Mouse (Mus musculus) heart, embryonic 13.5 days (tissue): ENCODE data around the gene Zcchc24. TPM values are rescaled to one million over a fixed set of nuclear protein-coding genes. Genes with fewer than 3 reads are reported as not detected.

Experiments used
- ATAC-seq: fragments of 200-750 bp; cut with Nextera tagmentation; 2 replicates; pipeline ENCODE4 v1.8.0; 2017; ENCODE audit warnings: moderate TSS enrichment; ENCODE audit not compliant: insufficient number of reproducible peaks, low FRiP score, low TSS enrichment; ENCODE audit errors: extremely low read depth
- H3K27ac ChIP-seq: fragments of 300-500 bp; sonication (generic); replicated peaks from 2 replicates; pipeline ENCODE4 v1.5.1; 2015; ENCODE audit warnings: moderate library complexity, mild to moderate bottlenecking, inconsistent platforms
- H3K27me3 ChIP-seq: fragments of 300-500 bp; sonication (generic); replicated peaks from 2 replicates; pipeline ENCODE4 v1.6.1; 2015; ENCODE audit warnings: mild to moderate bottlenecking, inconsistent platforms
- H3K36me3 ChIP-seq: fragments of 300-500 bp; sonication (generic); 2 replicates; pipeline ENCODE4 v1.6.1; 2015; ENCODE audit warnings: mild to moderate bottlenecking, inconsistent platforms
- H3K4me1 ChIP-seq: fragments of 300-500 bp; sonication (generic); 2 replicates; pipeline ENCODE4 v1.6.1; 2015; ENCODE audit warnings: inconsistent platforms
- H3K4me2 ChIP-seq: fragments of 300-500 bp; sonication (generic); 2 replicates; pipeline ENCODE4 v1.6.1; 2015; ENCODE audit warnings: inconsistent platforms, mild to moderate bottlenecking, moderate library complexity
- H3K4me3 ChIP-seq: fragments of 300-500 bp; sonication (generic); 2 replicates; pipeline ENCODE4 v1.5.1; 2015; ENCODE audit warnings: moderate library complexity, mild to moderate bottlenecking, inconsistent platforms
- H3K9ac ChIP-seq: fragments of 300-500 bp; sonication (generic); 2 replicates; pipeline ENCODE4 v1.6.1; 2015; ENCODE audit warnings: inconsistent platforms, mild to moderate bottlenecking, moderate library complexity
- H3K9me3 ChIP-seq: fragments of 300-500 bp; sonication (generic); 2 replicates; pipeline ENCODE4 v1.6.1; 2016; ENCODE audit warnings: inconsistent platforms
- WGBS: fragments of 180-500 bp; shearing (Covaris S2); methylation state at CpG from one replicate; pipeline ENCODE4 v1.1.7; 2015; ENCODE audit warnings: mixed read lengths; 5-methylcytosine and 5-hydroxymethylcytosine counted together
- polyA plus RNA-seq: library from polyadenylated mRNA; unstranded; fragments of >200 nt; fragmentation: Nextera tagmentation; extraction: Ambion mirVana; gene quantifications from 2 replicates; pipeline ENCODE4 v1.2.1, GENCODE M21; 2015

Zcchc24 gene
- polyA plus RNA-seq, 1 experiment from 2014 or later: 22.6 TPM

DNA sequence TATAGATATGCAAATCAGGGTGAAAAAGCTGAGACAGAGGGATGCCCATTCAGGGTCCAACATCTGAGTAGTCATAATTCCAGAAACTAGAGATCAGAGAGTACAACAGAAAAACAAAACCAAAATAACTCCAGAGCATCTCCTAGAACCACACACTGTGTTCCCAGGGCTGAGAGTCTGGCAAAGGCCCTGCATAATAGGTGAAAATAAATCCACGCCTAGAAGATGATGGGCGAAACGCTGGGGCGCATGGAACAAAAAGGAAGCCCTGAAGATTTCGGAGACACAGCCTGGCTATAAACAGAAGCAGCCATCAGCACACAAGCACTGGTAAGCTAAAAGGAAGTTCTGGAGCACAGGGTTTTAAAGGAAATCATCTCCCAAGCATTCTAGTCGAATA lies 26.2 kb upstream of the Zcchc24 start:
- Histone ChIP-seq H3K27ac (peak overlapping the region; percentile 26), H3K9me3 (no peaks in the 10 kb centered on the region), H3K36me3 (no peaks in the 10 kb centered on the region), H3K4me3 (no peak overlapping the region), H3K4me2 (peak overlapping the region; percentile 39), H3K27me3 (no peaks in the 10 kb centered on the region), H3K9ac (no peak overlapping the region), H3K4me1 (peaks cover 17% of the 10 kb centered on the region)
- ATAC-seq: no peak
- 66% methylated on average over 6 of the region's 6 CpGs for WGBS

DNA sequence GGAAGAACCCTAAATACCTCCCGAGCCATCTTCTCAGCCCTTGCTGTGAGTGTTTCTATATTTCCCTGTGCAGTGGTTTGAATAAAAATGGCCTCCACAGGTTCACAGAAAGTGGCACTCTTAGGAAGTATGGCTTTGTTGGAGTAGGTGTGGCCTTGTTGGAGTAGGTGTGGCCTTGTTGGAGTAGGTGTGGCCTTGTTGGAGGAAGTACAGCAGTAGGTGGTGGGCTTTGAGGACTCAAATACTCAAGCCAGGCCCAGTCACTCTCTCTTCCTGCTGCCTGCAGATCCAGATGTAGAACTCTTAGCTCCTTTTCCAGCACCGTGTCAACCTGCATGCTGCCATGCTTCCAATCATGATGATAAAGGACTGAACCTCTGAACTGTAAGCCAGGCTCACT lies 25.5 kb upstream of the Zcchc24 start:
- H3K9ac ChIP-seq: no peak overlapping the region
- H3K9me3 ChIP-seq: no peaks in the 10 kb centered on the region
- no peaks in the 10 kb centered on the region for H3K36me3 ChIP-seq
- peaks cover 17% of the 10 kb centered on the region for H3K4me1 ChIP-seq
- no peak overlapping the region for H3K27ac ChIP-seq
- no peak overlapping the region for H3K4me3 ChIP-seq
- WGBS: 82% methylated on average over 2 of the region's 2 CpGs
- no peak for ATAC-seq
- no peak overlapping the region for H3K4me2 ChIP-seq
- H3K27me3 ChIP-seq: no peaks in the 10 kb centered on the region

- H3K4me1 ChIP-seq: peaks cover 17% of the 10 kb centered on the region
- no peak overlapping the region for H3K4me2 ChIP-seq
- no peak overlapping the region for H3K9ac ChIP-seq
- no peak for ATAC-seq
- WGBS: 60% methylated on average over 6 of the region's 6 CpGs
- no peaks in the 10 kb centered on the region for H3K36me3 ChIP-seq
- no peaks in the 10 kb centered on the region for H3K27me3 ChIP-seq
- no peaks in the 10 kb centered on the region for H3K9me3 ChIP-seq
- H3K4me3 ChIP-seq: no peak overlapping the region
- no peak overlapping the region for H3K27ac ChIP-seq
Observed at GRCm38 (mm10) chr14:25790768-25791302, 22.0 kb upstream of the Zcchc24 start.

DNA sequence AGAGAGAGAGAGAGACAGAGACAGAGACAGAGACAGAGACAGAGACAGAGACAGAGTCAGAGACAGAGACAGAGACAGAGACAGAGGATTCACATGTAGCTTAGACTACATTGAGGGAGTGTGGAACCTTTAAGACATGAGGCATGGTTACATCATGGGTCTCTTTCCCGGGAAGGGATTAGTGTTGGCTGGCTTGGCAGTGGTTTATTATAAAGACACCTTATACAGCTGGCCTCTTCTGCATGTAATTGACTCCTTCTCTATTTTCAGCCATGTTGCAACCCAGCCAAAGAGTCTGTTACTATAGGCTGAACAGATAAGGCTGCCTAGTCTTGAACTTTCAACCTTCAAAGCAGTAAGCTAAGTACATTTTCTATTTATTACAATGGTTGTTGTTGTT lies 21.1 kb upstream of the Zcchc24 start:
- 63% methylated on average over 1 of the region's 1 CpGs for WGBS
- Histone ChIP-seq H3K4me1 (peaks cover 10% of the 10 kb centered on the region), H3K9me3 (no peaks in the 10 kb centered on the region), H3K4me3 (no peak overlapping the region), H3K4me2 (no peak overlapping the region), H3K27ac (no peak overlapping the region), H3K36me3 (no peaks in the 10 kb centered on the region), H3K9ac (no peak overlapping the region), H3K27me3 (no peaks in the 10 kb centered on the region)
- ATAC-seq: no peak

- H3K4me3 ChIP-seq: no peak overlapping the region
- H3K4me1 ChIP-seq: peaks cover 10% of the 10 kb centered on the region
- ATAC-seq: no peak
Observed at GRCm38 (mm10) chr14:25789207-25789606, 20.4 kb upstream of the Zcchc24 start.

DNA sequence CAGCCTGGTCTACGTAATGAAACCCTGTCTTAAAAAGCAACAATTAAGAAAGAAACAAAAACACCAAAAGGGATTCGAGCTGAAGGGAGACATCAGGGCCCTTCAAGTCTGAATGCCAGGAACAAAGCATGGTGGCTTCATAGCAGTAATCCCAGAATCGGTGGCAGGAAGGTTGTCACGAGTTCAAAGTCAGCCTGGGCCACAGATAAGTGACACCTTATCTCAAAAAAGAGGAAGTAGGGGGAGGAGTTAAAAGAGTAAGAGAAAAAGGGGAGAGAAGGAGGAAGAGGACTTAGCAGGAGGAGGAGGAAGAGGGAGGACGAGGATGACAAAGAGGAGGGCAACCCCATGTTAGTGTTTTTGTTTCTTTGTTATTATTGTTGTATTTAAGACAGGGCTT lies 19.4 kb upstream of the Zcchc24 start:
- WGBS: 49% methylated on average over 5 of the region's 5 CpGs
- Histone ChIP-seq H3K9ac (no peak overlapping the region), H3K9me3 (no peaks in the 10 kb centered on the region), H3K27ac (no peak overlapping the region), H3K4me1 (peaks cover 17% of the 10 kb centered on the region), H3K4me3 (no peak overlapping the region), H3K36me3 (no peaks in the 10 kb centered on the region), H3K4me2 (no peak overlapping the region), H3K27me3 (no peaks in the 10 kb centered on the region)
- ATAC-seq: no peak

More at GRCm38 (mm10) chr14:25789207-25789606, 20.4 kb upstream of the Zcchc24 start:
- H3K4me2 ChIP-seq: no peak overlapping the region
- H3K9me3 ChIP-seq: no peaks in the 10 kb centered on the region
- H3K36me3 ChIP-seq: no peaks in the 10 kb centered on the region
- no peak overlapping the region for H3K27ac ChIP-seq
- no peak overlapping the region for H3K9ac ChIP-seq
- H3K27me3 ChIP-seq: no peaks in the 10 kb centered on the region

DNA sequence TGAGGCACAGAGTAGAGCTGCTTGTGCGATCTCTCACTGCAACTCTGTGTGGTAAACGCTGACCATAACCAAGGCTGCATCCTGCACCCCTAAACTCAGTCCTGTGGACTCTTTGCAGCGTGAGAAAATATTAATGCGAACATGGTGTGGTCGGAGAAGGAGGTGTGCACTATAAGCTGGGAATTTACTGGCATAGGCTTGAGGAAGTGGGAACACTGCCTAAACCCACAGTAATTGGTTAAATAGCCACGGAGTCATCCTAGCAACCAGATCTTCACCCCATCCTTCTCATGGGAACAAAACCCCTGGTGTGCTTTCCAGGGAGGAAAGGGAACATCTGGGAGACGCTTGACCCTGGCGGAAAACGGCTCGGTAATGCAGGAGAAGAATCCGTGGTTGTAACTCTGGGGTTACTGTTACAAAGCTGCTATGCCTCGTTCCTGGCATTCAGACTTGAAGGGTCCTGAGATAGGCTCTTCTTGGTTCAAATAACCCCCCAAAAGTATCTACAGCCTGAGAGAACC lies 18.6 kb upstream of the Zcchc24 start:
- Histone ChIP-seq H3K9me3 (no peaks in the 10 kb centered on the region), H3K27ac (no peak overlapping the region; the same call in 1 of the 2 replicates), H3K9ac (no peak overlapping the region), H3K4me1 (peaks cover 25% of the 10 kb centered on the region), H3K4me2 (no peak overlapping the region), H3K4me3 (no peak overlapping the region), H3K36me3 (no peaks in the 10 kb centered on the region), H3K27me3 (no peaks in the 10 kb centered on the region)
- WGBS: 69% methylated on average over 12 of the region's 12 CpGs
- no peak for ATAC-seq

- ATAC-seq: no peak
- WGBS: 42% methylated on average over 5 of the region's 5 CpGs
- Histone ChIP-seq H3K4me3 (no peak overlapping the region), H3K36me3 (no peaks in the 10 kb centered on the region), H3K9me3 (no peaks in the 10 kb centered on the region), H3K4me2 (no peak overlapping the region), H3K27ac (no peak overlapping the region; the same call in 1 of the 2 replicates), H3K4me1 (peaks cover 29% of the 10 kb centered on the region), H3K27me3 (no peaks in the 10 kb centered on the region), H3K9ac (no peak overlapping the region)
Observed at GRCm38 (mm10) chr14:25786959-25787358, 18.1 kb upstream of the Zcchc24 start.

DNA sequence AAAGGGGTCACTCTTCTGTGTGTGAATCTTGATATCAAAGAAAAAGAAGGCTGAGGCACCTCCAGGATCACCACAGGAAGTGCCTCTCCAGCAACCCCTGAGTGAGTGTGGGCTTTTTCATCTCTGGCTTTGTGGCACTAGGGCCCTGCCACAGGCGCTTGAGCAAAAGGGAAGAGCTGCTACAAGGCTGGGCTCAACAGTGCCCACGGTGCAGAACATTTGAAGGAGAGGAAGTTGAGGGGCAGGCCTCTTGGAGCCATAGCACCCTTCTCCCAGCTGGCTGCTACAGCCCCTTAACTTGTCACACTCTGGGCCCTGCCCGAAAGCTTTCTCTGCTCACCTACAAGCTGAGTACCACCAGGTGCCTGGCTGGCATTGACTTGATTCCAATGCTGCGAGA lies 16.4 kb upstream of the Zcchc24 start:
- Histone ChIP-seq H3K27me3 (no peaks in the 10 kb centered on the region), H3K9ac (no peak overlapping the region), H3K4me1 (peaks cover 33% of the 10 kb centered on the region), H3K36me3 (no peaks in the 10 kb centered on the region), H3K4me2 (no peak overlapping the region), H3K4me3 (no peak overlapping the region), H3K9me3 (no peaks in the 10 kb centered on the region), H3K27ac (no peak overlapping the region)
- 81% methylated on average over 4 of the region's 4 CpGs for whole genome bisulfite sequencing
- ATAC-seq: no peak

DNA sequence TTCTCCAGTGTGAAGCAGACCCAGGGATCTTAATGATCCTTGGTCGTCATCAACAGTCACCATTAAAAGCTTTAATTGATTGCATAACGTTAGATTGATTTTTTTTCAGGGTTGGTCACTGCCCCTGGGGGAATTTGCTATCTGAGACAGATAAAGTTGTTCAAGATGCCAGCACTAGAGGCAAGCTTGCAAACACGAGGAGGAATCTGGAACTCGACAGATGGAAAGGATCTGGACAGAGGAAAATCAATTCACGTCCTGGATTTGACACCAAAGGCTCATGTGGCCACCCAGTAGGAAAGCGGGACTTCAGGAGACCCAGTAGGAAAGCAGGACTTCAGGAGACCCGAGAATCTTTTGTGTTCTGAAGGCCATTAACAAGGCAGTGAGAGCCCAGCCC lies 14.4 kb upstream of the Zcchc24 start:
- Histone ChIP-seq H3K27ac (0 out of 2 replicates have a peak overlapping the region, but pooled peaks have one; percentile 15), H3K9me3 (no peaks in the 10 kb centered on the region), H3K4me3 (no peak overlapping the region), H3K4me1 (peaks cover 37% of the 10 kb centered on the region), H3K9ac (no peak overlapping the region), H3K4me2 (no peak overlapping the region), H3K27me3 (no peaks in the 10 kb centered on the region), H3K36me3 (no peaks in the 10 kb centered on the region)
- WGBS: 30% methylated on average over 7 of the region's 7 CpGs
- ATAC-seq: no peak

- Histone ChIP-seq H3K27me3 (no peaks in the 10 kb centered on the region), H3K4me2 (no peak overlapping the region), H3K27ac (no peak overlapping the region), H3K4me1 (peaks cover 41% of the 10 kb centered on the region), H3K9ac (no peak overlapping the region), H3K4me3 (no peak overlapping the region), H3K36me3 (no peaks in the 10 kb centered on the region), H3K9me3 (no peaks in the 10 kb centered on the region)
- no peak for ATAC-seq
- WGBS: 75% methylated on average over 11 of the region's 11 CpGs
Observed at GRCm38 (mm10) chr14:25780601-25781000, 11.8 kb upstream of the Zcchc24 start.

- no peak for ATAC-seq
- Histone ChIP-seq H3K27me3 (no peaks in the 10 kb centered on the region), H3K9me3 (no peaks in the 10 kb centered on the region), H3K4me1 (peaks cover 49% of the 10 kb centered on the region), H3K4me2 (no peak overlapping the region), H3K9ac (no peak overlapping the region), H3K36me3 (no peaks in the 10 kb centered on the region), H3K27ac (no peak overlapping the region), H3K4me3 (no peak overlapping the region)
- WGBS: 51% methylated on average over 6 of the region's 6 CpGs
Observed at GRCm38 (mm10) chr14:25776294-25776693, 7.5 kb upstream of the Zcchc24 start.
